Mouse (Mus musculus): ENCODE measurements at regions not wholly inside any gene's neighbourhood (a gene's known extent, or its start where the extent isn't known, plus 50 kb on each side); places are given as distances from the start of the nearest gene placed in this dataset.

GRCm38 (mm10) chr16:71197523-71197922, 883.8 kb downstream of the Gbe1 start:
- peak; percentile 2 for DNase-seq

- DNase-seq: no peak
Observed at GRCm38 (mm10) chr16:71208806-71209205, 895.1 kb downstream of the Gbe1 start.

GRCm38 (mm10) chr16:71224469-71224868, 910.7 kb downstream of the Gbe1 start:
- no peak for DNase-seq

- no peak for DNase-seq
Observed at GRCm38 (mm10) chr16:71230104-71230653, 916.4 kb downstream of the Gbe1 start.

GRCm38 (mm10) chr16:71243065-71243464, 929.3 kb downstream of the Gbe1 start:
- DNase-seq: no peak

GRCm38 (mm10) chr16:71243480-71243879, 929.7 kb downstream of the Gbe1 start:
- DNase-seq: no peak

- DNase-seq: peak; percentile 78
Observed at GRCm38 (mm10) chr16:71247516-71248139, 933.9 kb downstream of the Gbe1 start.

GRCm38 (mm10) chr16:71255740-71256139, 942.0 kb downstream of the Gbe1 start:
- no peak for DNase-seq

GRCm38 (mm10) chr16:71256175-71256574, 942.4 kb downstream of the Gbe1 start:
- DNase-seq: no peak

- DNase-seq: no peak
Observed at GRCm38 (mm10) chr16:71267191-71267590, 953.4 kb downstream of the Gbe1 start.
